Mouse (Mus musculus): ENCODE data around the gene Tbc1d25.
A peak's percentile ranks its signal among the peaks of the same experiment; 100 is the strongest.

Tbc1d25 gene

GRCm38 (mm10) chrX:8178871-8179270 lies 2.9 kb upstream of the Tbc1d25 start:
- no peak for DNase-seq

- no peak for DNase-seq
Measured at GRCm38 (mm10) chrX:8175169-8175503, 845 bp downstream of the Tbc1d25 start.

- DNase-seq, result no peak
Measured at GRCm38 (mm10) chrX:8167716-8168647, 8.0 kb downstream of the Tbc1d25 start.

GRCm38 (mm10) chrX:8164471-8164870 lies 11.5 kb downstream of the Tbc1d25 start:
- DNase-seq, result no peak

- DNase-seq, result peak; percentile 29
Measured at GRCm38 (mm10) chrX:8163076-8163475, 12.9 kb downstream of the Tbc1d25 start.

- peak; percentile 75 for DNase-seq
Measured at GRCm38 (mm10) chrX:8145153-8145991, 30.6 kb downstream of the Tbc1d25 start, which contains the start of gene Rbm3. Gene Rbm3 (minus strand): TSS chrX:8145880.

GRCm38 (mm10) chrX:8143750-8144149 lies 32.2 kb downstream of the Tbc1d25 start:
- DNase-seq, result no peak

GRCm38 (mm10) chrX:8142948-8143347 lies 33.0 kb downstream of the Tbc1d25 start:
- no peak for DNase-seq

- DNase-seq, result no peak
Measured at GRCm38 (mm10) chrX:8141058-8141457, 34.9 kb downstream of the Tbc1d25 start.

GRCm38 (mm10) chrX:8140446-8140845 lies 35.5 kb downstream of the Tbc1d25 start:
- DNase-seq, result no peak

- no peak for DNase-seq
Measured at GRCm38 (mm10) chrX:8139480-8139879, 36.5 kb downstream of the Tbc1d25 start.

GRCm38 (mm10) chrX:8135886-8136285 lies 40.1 kb downstream of the Tbc1d25 start:
- DNase-seq, result no peak

GRCm38 (mm10) chrX:8132017-8132976 lies 43.7 kb downstream of the Tbc1d25 start, which contains the start of gene Wdr13:
Gene Wdr13 (minus strand): TSS chrX:8132892.
- peak; percentile 85 for DNase-seq

- DNase-seq, result no peak
Measured at GRCm38 (mm10) chrX:8131393-8131792, 44.6 kb downstream of the Tbc1d25 start.

- no peak for DNase-seq
Measured at GRCm38 (mm10) chrX:8125235-8125634, 50.7 kb downstream of the Tbc1d25 start.

- peak; percentile 50 for DNase-seq
Measured at GRCm38 (mm10) chrX:8123821-8124470, 52.0 kb downstream of the Tbc1d25 start.

- no peak for DNase-seq
Measured at GRCm38 (mm10) chrX:8117264-8117663, 58.7 kb downstream of the Tbc1d25 start.

GRCm38 (mm10) chrX:8115275-8115674 lies 60.7 kb downstream of the Tbc1d25 start:
- DNase-seq, result no peak

GRCm38 (mm10) chrX:8105019-8105418 lies 71.0 kb downstream of the Tbc1d25 start:
- DNase-seq, result no peak
